Mouse (Mus musculus) frontal cortex, postnatal 36 days (tissue): ENCODE measurements around the gene Ssh2.
"Not testable (repeated sequence)": the region's sequence is repeated elsewhere in the genome, so short reads cannot be mapped to it uniquely, and the experiment has no call there.

Experiments used
- DNase-seq, 2 experiments: peaks; one replicate each; pipeline ENCODE4 v3.0.0; 2022; ENCODE audit warnings: low spot score in 2 of 2

Ssh2 gene

GRCm38 (mm10) chr11:77348142-77348741 lies 132.2 kb downstream of the Ssh2 start:
- DNase-seq: peak; percentile 69 to 78

GRCm38 (mm10) chr11:77348985-77349384 lies 132.9 kb downstream of the Ssh2 start:
- DNase-seq: no peak

- DNase-seq: no peak
Measured at GRCm38 (mm10) chr11:77349698-77350097, 133.6 kb downstream of the Ssh2 start.

- DNase-seq: no peak
Measured at GRCm38 (mm10) chr11:77355055-77355454, 139.0 kb downstream of the Ssh2 start.

GRCm38 (mm10) chr11:77357839-77358238 lies 141.8 kb downstream of the Ssh2 start:
- no peak for DNase-seq

- DNase-seq: no peak
Measured at GRCm38 (mm10) chr11:77363476-77363875, 147.4 kb downstream of the Ssh2 start.

- DNase-seq: no peak
Measured at GRCm38 (mm10) chr11:77364376-77364775, 148.3 kb downstream of the Ssh2 start.

GRCm38 (mm10) chr11:77365706-77366386 lies 149.8 kb downstream of the Ssh2 start:
- DNase-seq: no peak

GRCm38 (mm10) chr11:77367541-77368270 lies 151.6 kb downstream of the Ssh2 start:
- DNase-seq: no peak

GRCm38 (mm10) chr11:77369188-77369840 lies 153.2 kb downstream of the Ssh2 start:
- no peak for DNase-seq

GRCm38 (mm10) chr11:77369841-77370191 lies 153.7 kb downstream of the Ssh2 start:
- no peak for DNase-seq

GRCm38 (mm10) chr11:77371088-77371487 lies 155.0 kb downstream of the Ssh2 start:
- no peak for DNase-seq

- DNase-seq: no peak
Measured at GRCm38 (mm10) chr11:77371696-77372095, 155.6 kb downstream of the Ssh2 start.

GRCm38 (mm10) chr11:77372196-77372904 lies 156.3 kb downstream of the Ssh2 start:
- DNase-seq: no peak

GRCm38 (mm10) chr11:77378622-77379021 lies 162.5 kb downstream of the Ssh2 start:
- no peak for DNase-seq

- DNase-seq: no peak
Measured at GRCm38 (mm10) chr11:77381174-77381573, 165.1 kb downstream of the Ssh2 start.

GRCm38 (mm10) chr11:77384151-77384550 lies 168.1 kb downstream of the Ssh2 start:
- DNase-seq: no peak

GRCm38 (mm10) chr11:77385706-77386690 lies 169.9 kb downstream of the Ssh2 start:
- peak in 1 of 2 experiments; percentile 13 for DNase-seq

- not testable (repeated sequence) for DNase-seq
Measured at GRCm38 (mm10) chr11:77388197-77388596, 172.1 kb downstream of the Ssh2 start.

GRCm38 (mm10) chr11:77395539-77395938 lies 179.5 kb downstream of the Ssh2 start:
- DNase-seq: no peak

GRCm38 (mm10) chr11:77402508-77402907 lies 186.4 kb downstream of the Ssh2 start:
- no peak for DNase-seq
